In the genomic region with DNA sequence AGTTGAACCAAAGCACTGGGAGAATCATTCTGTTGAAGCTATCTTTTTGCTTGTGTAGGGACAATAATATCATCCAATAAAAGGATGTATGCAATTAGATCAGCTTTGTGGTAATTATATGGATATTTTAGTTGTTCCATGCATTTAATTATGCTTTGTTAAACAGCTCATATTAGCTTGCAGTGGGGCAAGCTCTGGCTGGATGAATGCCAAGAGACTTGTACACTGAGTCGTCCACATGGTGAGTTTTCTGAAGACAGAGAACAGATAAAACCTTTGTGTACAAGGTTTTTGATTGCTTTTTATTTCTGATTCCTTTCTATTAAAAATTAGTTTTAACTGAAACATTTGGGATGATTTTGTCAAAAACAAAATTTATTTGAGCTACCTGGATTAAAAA, we compare ENCODE assay signal across 21 mouse cellular contexts.
DNase-seq lines count a peak whose midpoint lies in the region; ATAC-seq and TF ChIP-seq lines count a peak whose summit lies in the region.
"Had no signal": no experiment of that assay in that cellular context is flagged by ENCODE, and none has a peak within 500 bp of the region (broad histone marks: within the 10 kb centered on the region; RNA-seq: fewer than 3 reads in every experiment).

No protein-coding gene starts in this region.

- no peaks in the 10 kb centered on the region for H3K27me3 ChIP-seq in forebrain, embryonic 15.5 days
- no peaks in the 10 kb centered on the region for H3K27me3 ChIP-seq in forebrain, embryonic 13.5 days
- H3K27me3 ChIP-seq: hindbrain, embryonic 15.5 days; kidney, embryonic 15.5 days; limb, embryonic 13.5 days; megakaryocyte, embryonic 14.5 days; midbrain, embryonic 12.5 days had no signal

- intact Hi-C loops in left cerebral cortex, postnatal 4 days (cut with DNase I) = no loop called here

- no peak for ATAC-seq in forebrain, embryonic 15.5 days (replicated peaks)
- ATAC-seq in forebrain, embryonic 13.5 days = no peak

- H3K9ac ChIP-seq in forebrain, embryonic 15.5 days (replicated peaks) = no peak overlapping the region
- no peak overlapping the region for H3K9ac ChIP-seq in forebrain, embryonic 13.5 days
- H3K9ac ChIP-seq: hindbrain, embryonic 15.5 days; kidney, embryonic 15.5 days; limb, embryonic 13.5 days; midbrain, embryonic 12.5 days had no signal

- peak overlapping the region; percentile 57; the same call in 1 of the 2 replicates for H3K27ac ChIP-seq in forebrain, embryonic 15.5 days (replicated peaks)
- no peak overlapping the region for H3K27ac ChIP-seq in forebrain, embryonic 13.5 days
- H3K27ac ChIP-seq: hindbrain, embryonic 15.5 days; kidney, embryonic 15.5 days; limb, embryonic 13.5 days; midbrain, embryonic 12.5 days had no signal

- no peak overlapping the region for H3K4me3 ChIP-seq in forebrain, embryonic 15.5 days
- no peak overlapping the region for H3K4me3 ChIP-seq in forebrain, embryonic 13.5 days
- H3K4me3 ChIP-seq: hindbrain, embryonic 15.5 days; kidney, embryonic 15.5 days; limb, embryonic 13.5 days; megakaryocyte, embryonic 14.5 days; midbrain, embryonic 12.5 days had no signal

- peaks cover 20% of the 10 kb centered on the region for H3K4me1 ChIP-seq in forebrain, embryonic 15.5 days
- peaks cover 17% of the 10 kb centered on the region for H3K4me1 ChIP-seq in forebrain, embryonic 13.5 days
- H3K4me1 ChIP-seq: hindbrain, embryonic 15.5 days; kidney, embryonic 15.5 days; limb, embryonic 13.5 days had no signal

- DNase-seq in left cerebral cortex, postnatal 4 days = peak; percentile 50
- DNase-seq in left cerebral cortex, adult 9 months (ENCODE audit: low spot score in 2 of 2) = no peak
- peak; percentile 56 for DNase-seq in brain, adult 2 months (ENCODE audit: low read depth, low spot score)
- DNase-seq in brain, embryonic 14.5 days (ENCODE audit: low read depth) = peak; percentile 89
- DNase-seq: adrenal gland, postnatal 25 days; B cell, adult 2 months; cerebellum, adult 9-10 months; gastrocnemius, postnatal 14 days; heart, postnatal 36 days; kidney, adult 18-20 months; kidney, postnatal 25 days; lung, postnatal 36 days; right cerebral cortex, postnatal 14 days had no signal

- TF ChIP-seq POLR2A in brain, embryonic 14.5 days (IDR thresholded peaks at IDR 0.05; ENCODE audit: borderline replicate concordance, extremely low read depth, insufficient read depth, insufficient read length, poor library complexity, severe bottlenecking) = no peak

- H3K4me2 ChIP-seq in forebrain, embryonic 15.5 days (replicated peaks) = no peak overlapping the region
- H3K4me2 ChIP-seq in forebrain, embryonic 13.5 days = no peak overlapping the region
- H3K4me2 ChIP-seq: hindbrain, embryonic 15.5 days; kidney, embryonic 15.5 days; limb, embryonic 13.5 days; liver, embryonic 11.5 days; midbrain, embryonic 12.5 days had no signal

- H3K9me3 ChIP-seq in forebrain, embryonic 15.5 days = no peaks in the 10 kb centered on the region
- H3K9me3 ChIP-seq in forebrain, embryonic 13.5 days (replicated peaks) = no peaks in the 10 kb centered on the region
- H3K9me3 ChIP-seq: hindbrain, embryonic 15.5 days; kidney, embryonic 15.5 days; limb, embryonic 13.5 days; megakaryocyte, embryonic 14.5 days; midbrain, embryonic 12.5 days had no signal

- no peak for TF ChIP-seq CTCF in brain, embryonic 14.5 days (IDR thresholded peaks at IDR 0.05; ENCODE audit: borderline replicate concordance, extremely low read depth, insufficient read depth, insufficient read length)

- no peaks in the 10 kb centered on the region for H3K36me3 ChIP-seq in forebrain, embryonic 15.5 days
- H3K36me3 ChIP-seq in forebrain, embryonic 13.5 days (ENCODE audit: poor library complexity, severe bottlenecking) = no peaks in the 10 kb centered on the region
- H3K36me3 ChIP-seq: hindbrain, embryonic 15.5 days; kidney, embryonic 15.5 days; limb, embryonic 13.5 days; midbrain, embryonic 12.5 days had no signal

- WGBS in forebrain, embryonic 15.5 days = 4% methylated on average over 1 of the region's 1 CpGs
- 9% methylated on average over 1 of the region's 1 CpGs for WGBS in forebrain, embryonic 13.5 days

Comparison
In these comparisons a context has a peak if more than half of its experiments do, and no peak if none do; other contexts are left out.
1. DNase-seq: peak in left cerebral cortex, postnatal 4 days (single experiment), brain, adult 2 months (single experiment) and brain, embryonic 14.5 days (single experiment); none in left cerebral cortex, adult 9 months (0 of 2).